Mouse (Mus musculus) ovary, adult 2 months (tissue): Measurements from ENCODE around the gene Pcdh11x. TPM values are rescaled to one million over a fixed set of nuclear protein-coding genes. Genes with fewer than 3 reads are reported as not detected.

Experiments used
- polyA plus RNA-seq: library from polyadenylated mRNA; depleted of rRNA; stranded (reverse); fragments of >200 nt; gene quantifications from 2 replicates; pipeline ENCODE4 v1.2.3, GENCODE M21; 2012; rRNA removed

The Pcdh11x gene
- polyA plus RNA-seq, result 0.71 and 0.81 TPM in 2 replicates

DNA sequence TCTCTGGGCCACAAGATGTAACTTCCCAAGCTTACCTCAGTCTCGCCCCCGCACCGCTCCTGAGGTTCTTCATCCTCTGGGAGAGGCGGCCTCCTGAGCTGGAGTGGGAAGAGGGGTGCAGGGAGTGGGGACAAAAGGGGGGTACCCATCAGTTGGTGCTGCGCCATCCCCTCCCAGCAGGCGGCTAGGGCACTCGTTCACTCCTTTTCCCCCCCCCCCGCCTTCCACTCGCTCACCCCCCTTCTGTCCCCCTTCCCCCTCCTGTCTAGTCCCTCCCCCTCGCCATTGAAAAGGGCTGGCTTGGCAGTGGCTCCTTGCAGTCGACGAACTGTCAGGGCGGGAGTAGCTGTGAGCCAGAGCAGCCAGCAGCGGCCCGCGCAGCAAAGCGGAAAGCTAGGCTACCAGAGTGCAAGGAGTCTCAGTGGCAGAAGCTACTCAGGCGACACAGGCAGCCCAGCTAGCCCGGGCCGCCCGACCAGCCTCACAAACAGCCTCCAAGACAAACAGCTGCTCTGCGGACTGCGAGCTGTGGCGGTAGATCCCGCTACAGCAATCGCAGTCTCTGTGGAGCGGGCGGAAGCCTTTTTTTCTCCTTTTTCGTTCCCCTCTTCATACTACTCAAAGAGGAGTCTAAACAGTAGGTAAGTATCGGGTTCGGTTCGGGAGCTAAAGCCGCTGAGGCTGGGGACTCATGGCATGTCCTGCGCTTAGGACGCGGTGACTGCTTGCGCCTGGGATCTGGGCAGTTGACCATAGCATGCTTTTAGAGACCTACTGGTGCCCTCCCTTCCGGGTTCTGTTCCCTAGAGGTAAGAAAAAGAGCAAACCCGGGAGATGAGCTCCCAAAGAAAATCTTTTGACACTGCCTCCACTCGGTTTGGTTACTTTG is at the start of gene Pcdh11x:
Gene Pcdh11x (plus strand): TSS at position 249 of the 889 bp plus-strand sequence.

DNA sequence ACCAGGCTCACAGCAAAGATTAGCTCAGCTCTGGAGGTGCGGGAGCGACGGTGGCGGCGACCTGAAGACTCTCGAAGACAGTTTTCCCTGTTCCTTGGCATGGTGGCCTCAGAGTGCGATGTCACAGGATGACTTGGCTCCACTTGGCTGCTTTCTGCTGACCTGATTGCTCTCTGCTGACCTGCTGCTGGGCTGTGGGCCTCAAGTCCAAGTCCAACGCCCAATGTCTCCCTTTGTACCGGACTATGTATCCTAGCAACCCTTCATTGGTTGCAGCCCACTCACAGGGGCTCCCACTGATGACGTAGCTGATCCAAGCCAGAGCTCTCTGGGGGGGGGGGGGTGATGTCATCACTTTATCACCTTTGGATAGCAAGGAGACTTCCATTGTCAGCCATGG is 22.9 kb downstream of the Pcdh11x start, which contains the start of gene H2afb3:
Gene H2afb3 (minus strand): TSS at position 101 of the 400 bp plus-strand sequence.

Other genes with a start within 250 kb of the Pcdh11x start
- not detected in 2 replicates for gene H2afb3, start 22.8 kb downstream of the Pcdh11x start, polyA plus RNA-seq